Mouse (Mus musculus) forebrain, embryonic 16.5 days (tissue): Measurements from ENCODE around the gene Smim6. TPM values are rescaled to one million over a fixed set of nuclear protein-coding genes. Genes with fewer than 3 reads are reported as not detected.

ENCODE experiments used
- ATAC-seq: fragments of 200-750 bp; cut with Nextera tagmentation; 2 replicates; pipeline ENCODE4 v1.8.0; 2017; ENCODE audit warnings: mild to moderate bottlenecking, moderate library complexity
- H3K27ac ChIP-seq: fragments of 300-500 bp; sonication (generic); 2 replicates; pipeline ENCODE4 v1.5.1; 2014; ENCODE audit warnings: low read length, control low read depth
- H3K27me3 ChIP-seq: fragments of 300-500 bp; sonication (generic); replicated peaks from 2 replicates; pipeline ENCODE4 v1.6.1; 2014; ENCODE audit warnings: low read length; ENCODE audit not compliant: control insufficient read depth, insufficient read depth
- H3K36me3 ChIP-seq: fragments of 300-500 bp; sonication (generic); 2 replicates; pipeline ENCODE4 v1.6.1; 2014; ENCODE audit not compliant: control insufficient read depth, insufficient read depth
- H3K4me1 ChIP-seq: fragments of 300-500 bp; sonication (generic); replicated peaks from 2 replicates; pipeline ENCODE4 v1.6.1; 2014; ENCODE audit warnings: low read length; ENCODE audit not compliant: control insufficient read depth, insufficient read depth
- H3K4me2 ChIP-seq: fragments of 300-500 bp; sonication (generic); 2 replicates; pipeline ENCODE4 v1.6.1; 2014; ENCODE audit warnings: mild to moderate bottlenecking, low read length, control low read depth
- H3K4me3 ChIP-seq: fragments of 300-500 bp; sonication (generic); replicated peaks from 2 replicates; pipeline ENCODE4 v1.5.1; 2014; ENCODE audit warnings: mild to moderate bottlenecking, low read length, control low read depth
- H3K9ac ChIP-seq: fragments of 300-500 bp; sonication (generic); replicated peaks from 2 replicates; pipeline ENCODE4 v1.6.1; 2014; ENCODE audit warnings: low read depth, low read length, control low read depth
- H3K9me3 ChIP-seq: fragments of 300-500 bp; sonication (generic); 2 replicates; pipeline ENCODE4 v1.6.1; 2016; ENCODE audit warnings: low read length; ENCODE audit not compliant: control insufficient read depth
- WGBS: fragments of 180-500 bp; shearing (Covaris S2); extraction: QIAGEN DNeasy Blood & Tissue Kit; methylation state at CpG from one replicate; pipeline ENCODE4 v1.1.7; 2014; 5-methylcytosine and 5-hydroxymethylcytosine counted together
- polyA plus RNA-seq: library from polyadenylated mRNA; unstranded; fragments of >200 nt; fragmentation: Nextera tagmentation; extraction: Ambion mirVana; gene quantifications from 2 replicates; pipeline ENCODE4 v1.2.1, GENCODE M21; 2015

The Smim6 gene
- polyA plus RNA-seq, 1 experiment from 2014 or later = 0.95 TPM

DNA sequence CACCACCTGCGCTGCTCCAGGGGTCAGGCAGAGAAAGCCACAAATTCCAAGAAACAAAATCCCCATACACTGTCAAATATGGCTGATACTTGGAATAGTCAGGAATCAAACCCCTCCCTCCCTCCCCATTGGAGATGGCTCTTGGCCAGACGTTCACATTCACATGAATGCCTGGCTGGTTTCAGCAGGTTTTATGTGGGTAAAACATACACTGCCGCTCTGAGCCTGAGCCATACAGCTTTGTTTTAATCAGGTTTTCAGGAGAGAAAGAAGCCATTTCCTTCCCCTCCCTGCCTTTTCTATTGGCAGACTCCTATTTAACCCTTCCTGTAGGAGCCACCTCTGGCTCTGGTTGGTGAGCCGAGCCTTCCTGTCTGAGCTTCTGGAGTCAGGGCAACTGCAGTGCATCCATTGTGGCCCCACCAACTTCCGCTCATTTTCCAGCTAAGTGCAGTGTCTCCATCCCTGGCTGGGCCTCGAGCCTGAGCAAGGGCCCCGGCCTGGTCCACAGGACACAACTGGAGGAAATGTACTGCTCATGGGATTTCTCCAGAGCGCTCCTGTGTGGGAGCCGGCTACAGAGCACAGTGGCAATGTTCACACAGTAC lies 34.5 kb downstream of the Smim6 start:
- peaks cover 7% of the 10 kb centered on the region; the same call in 1 of the 2 replicates for H3K36me3 ChIP-seq
- H3K4me2 ChIP-seq = no peak overlapping the region
- ATAC-seq = no peak
- H3K4me3 ChIP-seq = no peak overlapping the region
- WGBS = 85% methylated on average over 9 of the region's 9 CpGs
- H3K9ac ChIP-seq = no peak overlapping the region
- H3K4me1 ChIP-seq = no peaks in the 10 kb centered on the region
- H3K27me3 ChIP-seq = no peaks in the 10 kb centered on the region
- no peak overlapping the region for H3K27ac ChIP-seq
- H3K9me3 ChIP-seq = no peaks in the 10 kb centered on the region

GRCm38 (mm10) chr11:115948316-115948715 lies 36.5 kb downstream of the Smim6 start:
- Histone ChIP-seq H3K4me1 (no peaks in the 10 kb centered on the region), H3K4me3 (no peak overlapping the region), H3K9me3 (no peaks in the 10 kb centered on the region), H3K9ac (no peak overlapping the region), H3K4me2 (no peak overlapping the region), H3K27me3 (no peaks in the 10 kb centered on the region), H3K27ac (no peak overlapping the region), H3K36me3 (peaks cover 7% of the 10 kb centered on the region)
- WGBS = 93% methylated on average over 9 of the region's 9 CpGs
- ATAC-seq = no peak

- H3K4me3 ChIP-seq = no peak overlapping the region
- no peaks in the 10 kb centered on the region for H3K27me3 ChIP-seq
- no peaks in the 10 kb centered on the region for H3K9me3 ChIP-seq
- H3K9ac ChIP-seq = no peak overlapping the region
- WGBS = 84% methylated on average over 2 of the region's 2 CpGs
- ATAC-seq = no peak
- H3K36me3 ChIP-seq = peaks cover 9% of the 10 kb centered on the region
- no peak overlapping the region for H3K27ac ChIP-seq
- H3K4me2 ChIP-seq = no peak overlapping the region
- H3K4me1 ChIP-seq = peaks cover 6% of the 10 kb centered on the region; the same call in 1 of the 2 replicates
Measured at GRCm38 (mm10) chr11:115950719-115951118, 38.9 kb downstream of the Smim6 start.

DNA sequence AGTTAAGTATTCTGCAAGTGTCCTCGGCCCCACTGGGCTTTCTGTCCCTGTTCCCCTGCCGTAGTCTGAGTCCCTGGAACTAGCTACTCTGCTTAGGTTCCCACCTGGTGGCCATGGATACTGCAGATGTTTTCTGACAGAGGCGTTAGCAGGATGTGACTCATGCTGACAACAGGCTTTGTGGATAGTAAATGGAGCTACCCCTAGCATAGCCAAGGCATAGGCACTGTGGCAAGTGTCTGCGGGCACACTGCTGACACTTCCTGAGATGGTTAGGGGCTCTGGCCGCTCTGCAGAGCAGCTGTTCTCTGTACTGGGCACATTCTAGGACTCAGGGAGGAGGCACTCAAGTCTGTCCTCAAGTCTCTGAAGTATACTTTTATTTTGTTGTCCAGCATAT lies 42.9 kb downstream of the Smim6 start:
- Histone ChIP-seq H3K27me3 (no peaks in the 10 kb centered on the region), H3K9me3 (no peaks in the 10 kb centered on the region), H3K4me1 (peaks cover 6% of the 10 kb centered on the region; the same call in 1 of the 2 replicates), H3K4me3 (no peak overlapping the region), H3K4me2 (no peak overlapping the region), H3K9ac (no peak overlapping the region), H3K27ac (no peak overlapping the region), H3K36me3 (peaks cover 12% of the 10 kb centered on the region)
- ATAC-seq = no peak
- WGBS = 82% methylated on average over 5 of the region's 5 CpGs

GRCm38 (mm10) chr11:115955195-115955858 lies 43.5 kb downstream of the Smim6 start:
- 0 out of 2 replicates have a peak overlapping the region, but pooled peaks have one; percentile 39 for H3K27ac ChIP-seq
- H3K9ac ChIP-seq = no peak overlapping the region
- no peaks in the 10 kb centered on the region for H3K27me3 ChIP-seq
- no peaks in the 10 kb centered on the region for H3K9me3 ChIP-seq
- 60% methylated on average over 10 of the region's 10 CpGs for WGBS
- no peak overlapping the region for H3K4me3 ChIP-seq
- H3K4me1 ChIP-seq = peaks cover 6% of the 10 kb centered on the region; the same call in 1 of the 2 replicates
- no peak overlapping the region for H3K4me2 ChIP-seq
- ATAC-seq = peak; percentile 54; the same call in 1 of the 2 replicates
- peaks cover 12% of the 10 kb centered on the region for H3K36me3 ChIP-seq

GRCm38 (mm10) chr11:115956453-115956852 lies 44.6 kb downstream of the Smim6 start:
- Histone ChIP-seq H3K27ac (no peak overlapping the region), H3K36me3 (peaks cover 20% of the 10 kb centered on the region), H3K27me3 (no peaks in the 10 kb centered on the region), H3K9me3 (no peaks in the 10 kb centered on the region), H3K4me3 (no peak overlapping the region), H3K9ac (no peak overlapping the region), H3K4me1 (peaks cover 6% of the 10 kb centered on the region; the same call in 1 of the 2 replicates), H3K4me2 (no peak overlapping the region)
- ATAC-seq = no peak
- 18% methylated on average over 4 of the region's 4 CpGs for WGBS

- ATAC-seq = no peak
- Histone ChIP-seq H3K4me2 (no peak overlapping the region), H3K4me3 (no peak overlapping the region), H3K27me3 (no peaks in the 10 kb centered on the region), H3K9ac (no peak overlapping the region), H3K27ac (no peak overlapping the region), H3K4me1 (peaks cover 6% of the 10 kb centered on the region; the same call in 1 of the 2 replicates), H3K9me3 (no peaks in the 10 kb centered on the region), H3K36me3 (peaks cover 23% of the 10 kb centered on the region)
- 91% methylated on average over 7 of the region's 7 CpGs for WGBS
Measured at GRCm38 (mm10) chr11:115957971-115958370, 46.2 kb downstream of the Smim6 start.

GRCm38 (mm10) chr11:115959018-115959417 lies 47.2 kb downstream of the Smim6 start:
- Histone ChIP-seq H3K27ac (no peak overlapping the region), H3K36me3 (peaks cover 25% of the 10 kb centered on the region), H3K4me1 (peaks cover 6% of the 10 kb centered on the region; the same call in 1 of the 2 replicates), H3K9ac (no peak overlapping the region), H3K4me3 (no peak overlapping the region), H3K4me2 (no peak overlapping the region), H3K9me3 (no peaks in the 10 kb centered on the region), H3K27me3 (no peaks in the 10 kb centered on the region)
- ATAC-seq = no peak
- WGBS = 93% methylated on average over 9 of the region's 9 CpGs

- H3K27me3 ChIP-seq = no peaks in the 10 kb centered on the region
- H3K4me3 ChIP-seq = no peak overlapping the region
- peaks cover 53% of the 10 kb centered on the region for H3K36me3 ChIP-seq
- no peaks in the 10 kb centered on the region for H3K9me3 ChIP-seq
- ATAC-seq = no peak
- no peak overlapping the region for H3K9ac ChIP-seq
- no peak overlapping the region for H3K27ac ChIP-seq
- H3K4me2 ChIP-seq = no peak overlapping the region
- H3K4me1 ChIP-seq = no peaks in the 10 kb centered on the region
- WGBS = 96% methylated on average over 9 of the region's 9 CpGs
Measured at GRCm38 (mm10) chr11:115962651-115963412, 51.0 kb downstream of the Smim6 start.
